Mouse (Mus musculus): ENCODE results near the gene Hnrnpl.
A peak's percentile ranks its signal among the peaks of the same experiment; 100 is the strongest.

The Hnrnpl gene

GRCm38 (mm10) chr7:28808221-28808941 is at the start of gene Hnrnpl:
Hnrnpl (plus strand) TSS chr7:28808541.
- DNase-seq: no peak

- no peak for DNase-seq
These were observed 49.7 kb upstream of the Hnrnpl start for GRCm38 (mm10) chr7:28758623-28759022.

GRCm38 (mm10) chr7:28761907-28762306 is 46.4 kb upstream of the Hnrnpl start:
- DNase-seq: peak; percentile 19

- DNase-seq: no peak
These were observed 43.1 kb upstream of the Hnrnpl start for GRCm38 (mm10) chr7:28765211-28765610.

- DNase-seq: peak; percentile 98
These were observed 42.0 kb upstream of the Hnrnpl start, which contains the start of gene Sirt2 for GRCm38 (mm10) chr7:28766173-28766879. Sirt2 (plus strand) TSS chr7:28766735.

- no peak for DNase-seq
These were observed 41.4 kb upstream of the Hnrnpl start for GRCm38 (mm10) chr7:28766910-28767309.

- no peak for DNase-seq
These were observed 40.8 kb upstream of the Hnrnpl start, which contains the start of gene Nfkbib for GRCm38 (mm10) chr7:28767462-28767965. Nfkbib (minus strand) TSS chr7:28767512.

- DNase-seq: no peak
These were observed 38.9 kb upstream of the Hnrnpl start for GRCm38 (mm10) chr7:28769414-28769958.

- no peak for DNase-seq
These were observed 38.0 kb upstream of the Hnrnpl start for GRCm38 (mm10) chr7:28770309-28770708.

GRCm38 (mm10) chr7:28771867-28772266 is 36.5 kb upstream of the Hnrnpl start:
- DNase-seq: no peak

GRCm38 (mm10) chr7:28773163-28773562 is 35.2 kb upstream of the Hnrnpl start:
- DNase-seq: no peak

GRCm38 (mm10) chr7:28774164-28774563 is 34.2 kb upstream of the Hnrnpl start:
- no peak for DNase-seq

GRCm38 (mm10) chr7:28775129-28775528 is 33.2 kb upstream of the Hnrnpl start:
- no peak for DNase-seq

GRCm38 (mm10) chr7:28778825-28779224 is 29.5 kb upstream of the Hnrnpl start:
- DNase-seq: no peak

GRCm38 (mm10) chr7:28780067-28780658 is 28.2 kb upstream of the Hnrnpl start:
- peak; percentile 87 for DNase-seq

GRCm38 (mm10) chr7:28780857-28781256 is 27.5 kb upstream of the Hnrnpl start:
- no peak for DNase-seq

- DNase-seq: no peak
These were observed 27.1 kb upstream of the Hnrnpl start for GRCm38 (mm10) chr7:28781261-28781663.

- DNase-seq: no peak
These were observed 23.2 kb upstream of the Hnrnpl start for GRCm38 (mm10) chr7:28785161-28785560.

GRCm38 (mm10) chr7:28787884-28788283 is 20.5 kb upstream of the Hnrnpl start:
- DNase-seq: no peak

- DNase-seq: no peak
These were observed 19.8 kb upstream of the Hnrnpl start, which contains the start of gene Rinl for GRCm38 (mm10) chr7:28788307-28789195. Rinl (plus strand) TSS chr7:28788969.

- DNase-seq: no peak
These were observed 19.1 kb upstream of the Hnrnpl start for GRCm38 (mm10) chr7:28789235-28789634.
